ENCODE assay signal across 23 mouse cellular contexts in genomic region chr3:70500245-70500858, GRCm38 (mm10).
DNase-seq lines count a peak whose midpoint lies in the region; ATAC-seq and TF ChIP-seq lines count a peak whose summit lies in the region.
"Had no signal": no experiment of that assay in that cellular context is flagged by ENCODE, and none has a peak within 500 bp of the region (broad histone marks: within the 10 kb centered on the region; RNA-seq: fewer than 3 reads in every experiment).

No protein-coding gene starts in this region.

- no peaks in the 10 kb centered on the region for H3K9me3 ChIP-seq in embryonic facial prominence, embryonic 14.5 days (ENCODE audit: control insufficient read depth, low read length)
- H3K9me3 ChIP-seq in embryonic facial prominence, embryonic 10.5 days = no peaks in the 10 kb centered on the region
- no peaks in the 10 kb centered on the region for H3K9me3 ChIP-seq in forebrain, postnatal 0 days (ENCODE audit: low read length)
- H3K9me3 ChIP-seq in forebrain, embryonic 10.5 days = no peaks in the 10 kb centered on the region
- no peaks in the 10 kb centered on the region for H3K9me3 ChIP-seq in lung, embryonic 16.5 days (ENCODE audit: control insufficient read depth, low read length)
- H3K9me3 ChIP-seq: embryonic facial prominence, embryonic 12.5 days; heart, embryonic 10.5 days; hindbrain, embryonic 12.5 days had no signal

- DNase-seq in embryonic facial prominence, embryonic 14.5 days (ENCODE audit: low spot score) = peak; percentile 5
- DNase-seq in embryonic facial prominence, embryonic 10.5 days (ENCODE audit: low spot score) = no peak
- DNase-seq in forebrain, postnatal 0 days = no peak
- DNase-seq in forebrain, embryonic 10.5 days (ENCODE audit: extremely low spot score, low spot score) = no peak
- DNase-seq in lung, adult 18-20 months = no peak
- peak; percentile 65 for DNase-seq in brain, embryonic 14.5 days (ENCODE audit: low read depth)
- DNase-seq: adrenal gland, adult 8-10 months; adrenal gland, postnatal 36 days; B cell, adult 2 months; cerebellum, adult 11 months; cerebellum, adult 8-10 months; embryo, embryonic 11 days; gastrocnemius, postnatal 10 days; heart, adult 18-20 months; heart, postnatal 10 days; heart, postnatal 4 days had no signal

- no peaks in the 10 kb centered on the region for H3K36me3 ChIP-seq in embryonic facial prominence, embryonic 14.5 days (ENCODE audit: control insufficient read depth, insufficient read depth, low read length)
- H3K36me3 ChIP-seq in embryonic facial prominence, embryonic 10.5 days (replicated peaks) = no peaks in the 10 kb centered on the region
- H3K36me3 ChIP-seq in forebrain, postnatal 0 days (ENCODE audit: insufficient read depth) = no peaks in the 10 kb centered on the region
- no peaks in the 10 kb centered on the region for H3K36me3 ChIP-seq in forebrain, embryonic 10.5 days (replicated peaks)
- H3K36me3 ChIP-seq in lung, embryonic 16.5 days (ENCODE audit: control insufficient read depth, insufficient read depth, low read length) = no peaks in the 10 kb centered on the region
- H3K36me3 ChIP-seq: embryonic facial prominence, embryonic 12.5 days; G1E; heart, embryonic 10.5 days; hindbrain, embryonic 12.5 days had no signal

- no peak overlapping the region for H3K4me2 ChIP-seq in embryonic facial prominence, embryonic 14.5 days (ENCODE audit: low read depth, low read length)
- no peak overlapping the region for H3K4me2 ChIP-seq in forebrain, postnatal 0 days (ENCODE audit: low read depth)
- no peak overlapping the region for H3K4me2 ChIP-seq in lung, embryonic 16.5 days (ENCODE audit: low read depth, low read length)
- H3K4me2 ChIP-seq: embryonic facial prominence, embryonic 12.5 days; hindbrain, embryonic 12.5 days had no signal

- no peak overlapping the region for H3K4me3 ChIP-seq in embryonic facial prominence, embryonic 14.5 days (ENCODE audit: low read depth, low read length)
- H3K4me3 ChIP-seq in embryonic facial prominence, embryonic 10.5 days = no peak overlapping the region
- H3K4me3 ChIP-seq in forebrain, postnatal 0 days (ENCODE audit: low read depth, low read length) = no peak overlapping the region
- H3K4me3 ChIP-seq in forebrain, embryonic 10.5 days = no peak overlapping the region
- H3K4me3 ChIP-seq in lung, embryonic 16.5 days (ENCODE audit: low read length) = no peak overlapping the region
- H3K4me3 ChIP-seq: embryonic facial prominence, embryonic 12.5 days; heart, embryonic 10.5 days; hindbrain, embryonic 12.5 days had no signal

- no peak overlapping the region for H3K27ac ChIP-seq in embryonic facial prominence, embryonic 14.5 days (replicated peaks; ENCODE audit: low read depth, low read length)
- no peak overlapping the region for H3K27ac ChIP-seq in embryonic facial prominence, embryonic 10.5 days (replicated peaks)
- no peak overlapping the region for H3K27ac ChIP-seq in forebrain, postnatal 0 days (ENCODE audit: low read depth, low read length)
- H3K27ac ChIP-seq in forebrain, embryonic 10.5 days = no peak overlapping the region
- no peak overlapping the region for H3K27ac ChIP-seq in lung, embryonic 16.5 days (ENCODE audit: low read length)
- H3K27ac ChIP-seq: embryonic facial prominence, embryonic 12.5 days; heart, embryonic 10.5 days; hindbrain, embryonic 12.5 days had no signal

- no peak for TF ChIP-seq CTCF in forebrain, postnatal 0 days (IDR thresholded peaks at IDR 0.05; ENCODE audit: low read depth)
- TF ChIP-seq CTCF in brain, embryonic 14.5 days (IDR thresholded peaks at IDR 0.05; ENCODE audit: borderline replicate concordance, extremely low read depth, insufficient read depth, insufficient read length) = no peak

- no peak for TF ChIP-seq POLR2A in brain, embryonic 14.5 days (IDR thresholded peaks at IDR 0.05; ENCODE audit: borderline replicate concordance, extremely low read depth, insufficient read depth, insufficient read length, poor library complexity, severe bottlenecking)

- ATAC-seq in embryonic facial prominence, embryonic 14.5 days (ENCODE audit: low read depth) = no peak
- ATAC-seq in forebrain, postnatal 0 days = peak; percentile 34; the same call in 1 of the 2 replicates
- ATAC-seq in lung, embryonic 16.5 days (ENCODE audit: low read depth) = peak; percentile 64
- ATAC-seq: CD4-positive, CD25-positive, alpha-beta regulatory T cell, adult 4 months; inflammation-experienced regulatory T-cells, adult 6 months had no signal

- no peaks in the 10 kb centered on the region for H3K4me1 ChIP-seq in embryonic facial prominence, embryonic 14.5 days (ENCODE audit: control insufficient read depth, insufficient read depth, low read length)
- H3K4me1 ChIP-seq in embryonic facial prominence, embryonic 10.5 days = peaks cover 3% of the 10 kb centered on the region; the same call in 1 of the 2 replicates
- peaks cover 8% of the 10 kb centered on the region for H3K4me1 ChIP-seq in forebrain, postnatal 0 days (ENCODE audit: insufficient read depth)
- peaks cover 15% of the 10 kb centered on the region for H3K4me1 ChIP-seq in forebrain, embryonic 10.5 days
- H3K4me1 ChIP-seq in lung, embryonic 16.5 days (replicated peaks; ENCODE audit: control insufficient read depth, insufficient read depth, low read length) = 0 out of 2 replicates have a peak, but pooled peaks cover 2% of the 10 kb centered on the region
- H3K4me1 ChIP-seq: embryonic facial prominence, embryonic 12.5 days; heart, embryonic 10.5 days; hindbrain, embryonic 12.5 days had no signal

- H3K27me3 ChIP-seq in embryonic facial prominence, embryonic 14.5 days (replicated peaks; ENCODE audit: control insufficient read depth, insufficient read depth, low read length) = no peaks in the 10 kb centered on the region
- H3K27me3 ChIP-seq in embryonic facial prominence, embryonic 10.5 days (replicated peaks; ENCODE audit: low read depth, poor library complexity, severe bottlenecking) = no peaks in the 10 kb centered on the region
- H3K27me3 ChIP-seq in forebrain, postnatal 0 days (ENCODE audit: insufficient read depth, low read length) = no peaks in the 10 kb centered on the region
- no peaks in the 10 kb centered on the region for H3K27me3 ChIP-seq in forebrain, embryonic 10.5 days (ENCODE audit: poor library complexity, severe bottlenecking)
- H3K27me3 ChIP-seq in lung, embryonic 16.5 days (ENCODE audit: control insufficient read depth, insufficient read depth, low read depth, low read length) = no peaks in the 10 kb centered on the region
- H3K27me3 ChIP-seq: embryonic facial prominence, embryonic 12.5 days; hindbrain, embryonic 12.5 days had no signal

- H3K9ac ChIP-seq in embryonic facial prominence, embryonic 14.5 days (ENCODE audit: low read depth, low read length) = no peak overlapping the region
- H3K9ac ChIP-seq in forebrain, postnatal 0 days = no peak overlapping the region
- H3K9ac ChIP-seq in lung, embryonic 16.5 days (ENCODE audit: low read length) = no peak overlapping the region
- H3K9ac ChIP-seq: embryonic facial prominence, embryonic 12.5 days; hindbrain, embryonic 12.5 days had no signal

- 73% methylated on average over 5 of the region's 5 CpGs for WGBS in embryonic facial prominence, embryonic 14.5 days
- 86% methylated on average over 5 of the region's 5 CpGs for WGBS in embryonic facial prominence, embryonic 10.5 days
- 41% methylated on average over 5 of the region's 5 CpGs for WGBS in forebrain, postnatal 0 days
- WGBS in forebrain, embryonic 10.5 days = 83% methylated on average over 5 of the region's 5 CpGs
- WGBS in lung, embryonic 16.5 days = 44% methylated on average over 5 of the region's 5 CpGs

Comparison
In these comparisons a context has a peak if more than half of its experiments do, and no peak if none do; other contexts are left out.
1. DNase-seq: peak in embryonic facial prominence, embryonic 14.5 days (single experiment) and brain, embryonic 14.5 days (single experiment); none in embryonic facial prominence, embryonic 10.5 days (single experiment), forebrain, postnatal 0 days (single experiment), forebrain, embryonic 10.5 days (single experiment) and lung, adult 18-20 months (0 of 2).